Mouse (Mus musculus): ENCODE data around the gene Amigo2. TPM values are rescaled to one million over a fixed set of nuclear protein-coding genes. Genes with fewer than 3 reads are reported as not detected.

Gene Amigo2
- polyA plus RNA-seq, 1 experiment from 2014 or later: 2.9 TPM

- DNase-seq: no peak
- Histone ChIP-seq H3K36me3 (replicated peaks; ENCODE audit: insufficient read depth, low read length) (no peaks in the 10 kb centered on the region), H3K4me2 (ENCODE audit: low read depth, low read length) (no peak overlapping the region), H3K27ac (ENCODE audit: low read depth) (peak overlapping the region; percentile 11; the same call in 1 of the 2 replicates), H3K27me3 (ENCODE audit: insufficient read depth, low read length) (no peaks in the 10 kb centered on the region), H3K4me3 (ENCODE audit: low read depth, low read length) (no peak overlapping the region), H3K9me3 (ENCODE audit: low read length) (no peaks in the 10 kb centered on the region), H3K4me1 (ENCODE audit: insufficient read depth) (peaks cover 7% of the 10 kb centered on the region), H3K9ac (replicated peaks) (no peak overlapping the region)
- no peak for TF ChIP-seq EP300 (IDR thresholded peaks at IDR 0.05; ENCODE audit: low read depth)
- TF ChIP-seq CTCF (IDR thresholded peaks at IDR 0.05; ENCODE audit: low read depth): no peak
- 78% methylated on average over 3 of the region's 3 CpGs for WGBS (ENCODE audit: insufficient replicate concordance)
- ATAC-seq: no peak
Observed at GRCm38 (mm10) chr15:97272831-97273230, 25.7 kb upstream of the Amigo2 start.

GRCm38 (mm10) chr15:97271985-97272697, 25.1 kb upstream of the Amigo2 start:
- Histone ChIP-seq H3K4me3 (ENCODE audit: low read depth, low read length) (no peak overlapping the region), H3K4me1 (ENCODE audit: insufficient read depth) (peaks cover 7% of the 10 kb centered on the region), H3K27me3 (ENCODE audit: insufficient read depth, low read length) (no peaks in the 10 kb centered on the region), H3K36me3 (replicated peaks; ENCODE audit: insufficient read depth, low read length) (no peaks in the 10 kb centered on the region), H3K27ac (ENCODE audit: low read depth) (peak overlapping the region; percentile 73), H3K9me3 (ENCODE audit: low read length) (no peaks in the 10 kb centered on the region), H3K9ac (replicated peaks) (no peak overlapping the region), H3K4me2 (ENCODE audit: low read depth, low read length) (no peak overlapping the region)
- WGBS (ENCODE audit: insufficient replicate concordance): 49% methylated on average over 7 of the region's 7 CpGs
- TF ChIP-seq EP300 (IDR thresholded peaks at IDR 0.05; ENCODE audit: low read depth) (no peak), CTCF (IDR thresholded peaks at IDR 0.05; ENCODE audit: low read depth) (no peak)
- ATAC-seq (peak; percentile 95), DNase-seq (peak; percentile 52)

- no peak for DNase-seq
Observed at GRCm38 (mm10) chr15:97267094-97267695, 20.1 kb upstream of the Amigo2 start.

GRCm38 (mm10) chr15:97266236-97266845, 19.3 kb upstream of the Amigo2 start:
- Histone ChIP-seq H3K4me3 (ENCODE audit: low read depth, low read length) (no peak overlapping the region), H3K27ac (ENCODE audit: low read depth) (no peak overlapping the region), H3K9me3 (ENCODE audit: low read length) (no peaks in the 10 kb centered on the region), H3K27me3 (ENCODE audit: insufficient read depth, low read length) (no peaks in the 10 kb centered on the region), H3K4me1 (ENCODE audit: insufficient read depth) (no peaks in the 10 kb centered on the region; the same call in 1 of the 2 replicates), H3K4me2 (ENCODE audit: low read depth, low read length) (no peak overlapping the region), H3K9ac (replicated peaks) (no peak overlapping the region), H3K36me3 (replicated peaks; ENCODE audit: insufficient read depth, low read length) (no peaks in the 10 kb centered on the region)
- WGBS (ENCODE audit: insufficient replicate concordance): 71% methylated on average over 14 of the region's 14 CpGs
- no peak for DNase-seq
- TF ChIP-seq EP300 (IDR thresholded peaks at IDR 0.05; ENCODE audit: low read depth) (no peak), CTCF (IDR thresholded peaks at IDR 0.05; ENCODE audit: low read depth) (no peak)
- ATAC-seq: no peak

More at GRCm38 (mm10) chr15:97267094-97267695, 20.1 kb upstream of the Amigo2 start:
- Histone ChIP-seq H3K27me3 (ENCODE audit: insufficient read depth, low read length) (no peaks in the 10 kb centered on the region), H3K9ac (replicated peaks) (no peak overlapping the region), H3K4me2 (ENCODE audit: low read depth, low read length) (no peak overlapping the region), H3K4me1 (ENCODE audit: insufficient read depth) (peaks cover 4% of the 10 kb centered on the region; the same call in 1 of the 2 replicates), H3K36me3 (replicated peaks; ENCODE audit: insufficient read depth, low read length) (no peaks in the 10 kb centered on the region), H3K27ac (ENCODE audit: low read depth) (no peak overlapping the region), H3K4me3 (ENCODE audit: low read depth, low read length) (no peak overlapping the region), H3K9me3 (ENCODE audit: low read length) (no peaks in the 10 kb centered on the region)
- no peak for TF ChIP-seq CTCF (IDR thresholded peaks at IDR 0.05; ENCODE audit: low read depth)
- no peak for TF ChIP-seq EP300 (IDR thresholded peaks at IDR 0.05; ENCODE audit: low read depth)
- ATAC-seq: no peak
- WGBS (ENCODE audit: insufficient replicate concordance): 69% methylated on average over 8 of the region's 8 CpGs

- Histone ChIP-seq H3K27me3 (ENCODE audit: insufficient read depth, low read length) (no peaks in the 10 kb centered on the region), H3K4me3 (ENCODE audit: low read depth, low read length) (no peak overlapping the region), H3K9ac (replicated peaks) (no peak overlapping the region), H3K36me3 (replicated peaks; ENCODE audit: insufficient read depth, low read length) (no peaks in the 10 kb centered on the region), H3K4me2 (ENCODE audit: low read depth, low read length) (no peak overlapping the region), H3K9me3 (ENCODE audit: low read length) (no peaks in the 10 kb centered on the region), H3K4me1 (ENCODE audit: insufficient read depth) (peaks cover 2% of the 10 kb centered on the region; the same call in 1 of the 2 replicates), H3K27ac (ENCODE audit: low read depth) (no peak overlapping the region)
- no peak for DNase-seq
- 79% methylated on average over 9 of the region's 9 CpGs for WGBS (ENCODE audit: insufficient replicate concordance)
- no peak for ATAC-seq
- TF ChIP-seq EP300 (IDR thresholded peaks at IDR 0.05; ENCODE audit: low read depth) (no peak), CTCF (IDR thresholded peaks at IDR 0.05; ENCODE audit: low read depth) (no peak)
Observed at GRCm38 (mm10) chr15:97262251-97262650, 15.2 kb upstream of the Amigo2 start.

GRCm38 (mm10) chr15:97259968-97260597, 13.0 kb upstream of the Amigo2 start:
- Histone ChIP-seq H3K4me3 (ENCODE audit: low read depth, low read length) (no peak overlapping the region), H3K27me3 (ENCODE audit: insufficient read depth, low read length) (no peaks in the 10 kb centered on the region), H3K4me1 (ENCODE audit: insufficient read depth) (peaks cover 2% of the 10 kb centered on the region; the same call in 1 of the 2 replicates), H3K9ac (replicated peaks) (no peak overlapping the region), H3K36me3 (replicated peaks; ENCODE audit: insufficient read depth, low read length) (no peaks in the 10 kb centered on the region), H3K27ac (ENCODE audit: low read depth) (peak overlapping the region; percentile 60; the same call in 1 of the 2 replicates), H3K4me2 (ENCODE audit: low read depth, low read length) (no peak overlapping the region), H3K9me3 (ENCODE audit: low read length) (no peaks in the 10 kb centered on the region)
- no peak for DNase-seq
- 59% methylated on average over 11 of the region's 11 CpGs for WGBS (ENCODE audit: insufficient replicate concordance)
- no peak for TF ChIP-seq CTCF (IDR thresholded peaks at IDR 0.05; ENCODE audit: low read depth)
- no peak for TF ChIP-seq EP300 (IDR thresholded peaks at IDR 0.05; ENCODE audit: low read depth)
- no peak for ATAC-seq

All from liver, postnatal 0 days (tissue).